Mouse (Mus musculus) midbrain, embryonic 11.5 days (tissue): Measurements from ENCODE around the gene Lingo3. TPM values are rescaled to one million over a fixed set of nuclear protein-coding genes. Genes with fewer than 3 reads are reported as not detected.

ENCODE experiments used
- ATAC-seq: fragments of 200-750 bp; cut with Nextera tagmentation; 2 replicates; pipeline ENCODE4 v1.8.0; 2017; ENCODE audit warnings: moderate TSS enrichment, moderate library complexity; ENCODE audit not compliant: low FRiP score
- DNase-seq: peaks from one replicate; pipeline ENCODE4 v3.0.0; 2015; ENCODE audit warnings: low spot score; ENCODE audit errors: missing footprints
- H3K27ac ChIP-seq: fragments of 300-500 bp; sonication (generic); 2 replicates; pipeline ENCODE4 v1.5.1; 2014; ENCODE audit warnings: low read depth, low read length
- H3K27me3 ChIP-seq: fragments of 300-500 bp; sonication (generic); 2 replicates; pipeline ENCODE4 v1.6.1; 2014; ENCODE audit warnings: mild to moderate bottlenecking, low read length, moderate library complexity, mixed read lengths; ENCODE audit not compliant: control insufficient read depth, insufficient read depth
- H3K36me3 ChIP-seq: fragments of 300-500 bp; sonication (generic); 2 replicates; pipeline ENCODE4 v1.6.1; 2014; ENCODE audit warnings: mild to moderate bottlenecking, low read length, moderate library complexity, mixed read lengths; ENCODE audit not compliant: control insufficient read depth, insufficient read depth
- H3K4me1 ChIP-seq: fragments of 300-500 bp; sonication (generic); 2 replicates; pipeline ENCODE4 v1.6.1; 2014; ENCODE audit warnings: low read length; ENCODE audit not compliant: control insufficient read depth, insufficient read depth
- H3K4me2 ChIP-seq: fragments of 300-500 bp; sonication (generic); 2 replicates; pipeline ENCODE4 v1.6.1; 2014; ENCODE audit warnings: mild to moderate bottlenecking, moderate library complexity
- H3K4me3 ChIP-seq: fragments of 300-500 bp; sonication (generic); 2 replicates; pipeline ENCODE4 v1.5.1; 2014; ENCODE audit warnings: low read depth, low read length
- H3K9ac ChIP-seq: fragments of 300-500 bp; sonication (generic); 2 replicates; pipeline ENCODE4 v1.6.1; 2014; ENCODE audit warnings: low read length
- H3K9me3 ChIP-seq: fragments of 300-500 bp; sonication (generic); 2 replicates; pipeline ENCODE4 v1.6.1; 2016; ENCODE audit warnings: low read length; ENCODE audit not compliant: control insufficient read depth
- WGBS: fragments of 180-500 bp; shearing (Covaris S2); extraction: QIAGEN DNeasy Blood & Tissue Kit; methylation state at CpG from one replicate; pipeline ENCODE4 v1.1.7; 2014; 5-methylcytosine and 5-hydroxymethylcytosine counted together
- polyA plus RNA-seq: library from polyadenylated mRNA; unstranded; fragments of >200 nt; fragmentation: Nextera tagmentation; extraction: Ambion mirVana; gene quantifications from 2 replicates; pipeline ENCODE4 v1.2.1, GENCODE M21; 2014

Lingo3 gene
- polyA plus RNA-seq, 1 experiment from 2014 or later, result 0.55 TPM

DNA sequence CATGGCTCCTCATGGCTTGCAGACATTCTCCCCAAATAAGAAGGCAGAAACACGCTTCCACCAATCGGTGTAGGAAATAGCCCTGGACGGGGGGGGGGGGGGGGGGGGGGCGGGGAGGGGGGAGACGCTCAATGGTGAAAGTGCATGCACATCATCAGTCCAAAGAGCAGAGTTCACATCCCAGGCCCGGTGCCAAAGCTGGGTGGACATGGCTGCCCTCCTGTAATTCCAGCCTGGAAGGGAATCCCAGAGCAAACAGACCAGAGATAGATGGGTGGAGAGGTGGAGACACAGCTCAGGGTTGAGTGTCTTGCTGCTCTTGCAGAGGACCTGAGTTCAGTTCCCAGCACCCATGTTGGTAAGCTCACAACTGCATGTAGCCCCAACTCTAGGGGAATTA, 27.2 kb upstream of the Lingo3 start:
- Histone ChIP-seq H3K27ac (no peak overlapping the region), H3K36me3 (0 out of 2 replicates have a peak, but pooled peaks cover 4% of the 10 kb centered on the region), H3K9ac (no peak overlapping the region), H3K4me3 (no peak overlapping the region), H3K4me2 (no peak overlapping the region), H3K9me3 (no peaks in the 10 kb centered on the region), H3K4me1 (no peaks in the 10 kb centered on the region), H3K27me3 (no peaks in the 10 kb centered on the region)
- ATAC-seq, result no peak
- WGBS, result 72% methylated on average over 4 of the region's 6 CpGs
- DNase-seq, result no peak

DNA sequence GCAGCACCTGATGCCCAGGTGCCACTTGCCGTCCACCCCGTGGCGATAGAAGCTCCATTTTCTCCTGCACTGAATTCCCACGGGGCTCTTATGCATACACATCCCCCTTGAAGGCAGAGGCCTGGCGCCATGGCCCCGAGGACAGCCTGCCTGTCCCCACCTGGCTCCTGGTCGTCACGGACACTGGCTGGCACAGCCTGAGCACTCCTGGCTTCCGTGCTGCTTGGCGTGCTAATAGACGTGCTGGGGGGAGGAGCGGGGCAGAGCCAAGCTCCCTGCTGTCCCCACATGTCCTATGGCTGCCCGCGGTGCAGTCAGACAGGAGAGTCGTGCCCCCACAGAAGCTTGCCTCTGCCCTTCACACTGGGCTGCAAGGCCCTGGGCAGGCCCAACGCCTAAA, 20.6 kb upstream of the Lingo3 start:
- H3K27me3 ChIP-seq, result no peaks in the 10 kb centered on the region
- no peak overlapping the region for H3K27ac ChIP-seq
- no peaks in the 10 kb centered on the region for H3K9me3 ChIP-seq
- ATAC-seq (no peak), DNase-seq (no peak)
- WGBS, result 93% methylated on average over 16 of the region's 16 CpGs
- H3K4me1 ChIP-seq, result no peaks in the 10 kb centered on the region
- H3K9ac ChIP-seq, result no peak overlapping the region
- no peak overlapping the region for H3K4me3 ChIP-seq
- H3K4me2 ChIP-seq, result no peak overlapping the region
- H3K36me3 ChIP-seq, result 0 out of 2 replicates have a peak, but pooled peaks cover 5% of the 10 kb centered on the region

DNA sequence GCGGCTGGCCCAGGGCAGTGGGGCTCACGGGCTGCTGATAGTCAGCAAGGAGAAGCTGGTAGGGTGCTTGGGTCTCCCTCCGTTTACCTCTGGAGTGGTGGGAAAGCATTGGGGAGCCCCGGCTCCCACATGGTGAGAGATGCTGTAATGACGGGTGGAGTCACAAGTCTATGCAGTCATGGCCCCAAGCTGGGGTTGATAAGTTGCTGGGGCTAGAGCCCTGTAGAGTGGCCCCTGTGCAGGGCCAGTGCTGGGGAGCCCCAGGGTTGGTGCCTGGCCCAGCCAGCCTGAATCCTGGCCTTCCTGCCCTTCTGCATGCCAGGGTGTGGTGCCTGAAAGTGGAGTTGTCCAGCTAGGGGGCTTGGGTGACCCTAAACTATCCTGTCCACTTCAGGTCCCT, 18.5 kb upstream of the Lingo3 start:
- ATAC-seq (no peak), DNase-seq (no peak)
- no peak overlapping the region for H3K4me2 ChIP-seq
- no peak overlapping the region for H3K4me3 ChIP-seq
- no peaks in the 10 kb centered on the region for H3K9me3 ChIP-seq
- H3K27ac ChIP-seq, result no peak overlapping the region
- no peak overlapping the region for H3K9ac ChIP-seq
- H3K4me1 ChIP-seq, result peaks cover 4% of the 10 kb centered on the region; the same call in 1 of the 2 replicates
- no peaks in the 10 kb centered on the region for H3K27me3 ChIP-seq
- 90% methylated on average over 5 of the region's 5 CpGs for WGBS
- 0 out of 2 replicates have a peak, but pooled peaks cover 2% of the 10 kb centered on the region for H3K36me3 ChIP-seq

DNA sequence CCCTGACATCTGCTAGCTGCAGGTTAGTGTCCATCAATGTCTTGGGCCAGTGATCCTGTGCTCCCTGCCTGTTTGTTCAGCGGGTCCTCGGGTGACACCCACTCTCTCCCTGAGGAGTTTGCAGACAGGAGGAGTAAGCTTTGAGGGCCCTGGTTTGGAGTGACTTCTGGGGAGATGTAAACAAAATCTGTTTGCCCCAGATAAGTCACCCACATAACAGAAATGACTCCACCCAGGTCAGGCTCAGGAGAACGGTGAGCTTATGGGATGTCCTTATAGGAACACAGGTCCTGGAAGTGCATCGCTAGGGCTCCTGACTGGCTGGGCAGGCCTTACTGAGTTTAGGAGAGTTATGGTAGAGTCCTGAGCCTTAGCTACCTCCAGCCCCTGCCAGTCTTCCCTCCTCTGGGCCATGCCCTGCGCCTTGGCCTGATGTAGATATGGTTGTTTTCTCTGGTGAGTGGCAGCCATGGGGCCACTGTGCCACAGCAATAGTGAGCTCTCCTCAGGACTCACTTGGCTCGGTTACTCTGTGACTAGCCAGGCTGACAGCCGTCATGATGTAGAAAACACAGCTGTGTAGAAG, 14.6 kb upstream of the Lingo3 start:
- Histone ChIP-seq H3K4me1 (peaks cover 19% of the 10 kb centered on the region), H3K4me3 (no peak overlapping the region), H3K27ac (no peak overlapping the region), H3K27me3 (no peaks in the 10 kb centered on the region), H3K36me3 (0 out of 2 replicates have a peak, but pooled peaks cover 2% of the 10 kb centered on the region), H3K4me2 (no peak overlapping the region), H3K9me3 (no peaks in the 10 kb centered on the region), H3K9ac (no peak overlapping the region)
- ATAC-seq (no peak), DNase-seq (no peak)
- 83% methylated on average over 7 of the region's 7 CpGs for WGBS

DNA sequence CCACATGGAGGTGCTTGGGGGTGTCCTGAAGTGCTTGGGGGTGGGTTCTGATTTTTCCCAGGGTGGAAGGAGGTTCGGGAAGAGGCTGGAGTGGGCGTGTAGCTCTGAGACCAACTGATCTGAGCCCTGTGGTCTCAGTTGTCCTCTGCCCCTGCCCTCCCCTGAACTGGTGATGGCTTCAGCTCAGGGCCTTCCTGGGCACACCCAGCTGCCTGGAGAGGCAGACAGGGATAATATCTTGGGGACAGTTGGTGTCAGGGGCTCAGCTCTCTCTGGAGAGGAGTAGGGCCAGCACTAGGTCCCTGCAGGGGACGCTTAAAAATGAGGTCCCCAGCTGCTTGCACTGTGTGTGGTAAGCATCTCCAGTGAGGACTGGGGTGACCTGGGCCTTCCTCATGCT, 14.0 kb upstream of the Lingo3 start:
- Histone ChIP-seq H3K9ac (peak overlapping the region; percentile 38), H3K27me3 (no peaks in the 10 kb centered on the region), H3K4me2 (0 out of 2 replicates have a peak overlapping the region, but pooled peaks have one; percentile 11), H3K9me3 (no peaks in the 10 kb centered on the region), H3K4me3 (no peak overlapping the region), H3K36me3 (peaks cover 3% of the 10 kb centered on the region), H3K4me1 (peaks cover 19% of the 10 kb centered on the region), H3K27ac (no peak overlapping the region)
- WGBS, result 61% methylated on average over 3 of the region's 3 CpGs
- no peak for ATAC-seq
- no peak for DNase-seq

DNA sequence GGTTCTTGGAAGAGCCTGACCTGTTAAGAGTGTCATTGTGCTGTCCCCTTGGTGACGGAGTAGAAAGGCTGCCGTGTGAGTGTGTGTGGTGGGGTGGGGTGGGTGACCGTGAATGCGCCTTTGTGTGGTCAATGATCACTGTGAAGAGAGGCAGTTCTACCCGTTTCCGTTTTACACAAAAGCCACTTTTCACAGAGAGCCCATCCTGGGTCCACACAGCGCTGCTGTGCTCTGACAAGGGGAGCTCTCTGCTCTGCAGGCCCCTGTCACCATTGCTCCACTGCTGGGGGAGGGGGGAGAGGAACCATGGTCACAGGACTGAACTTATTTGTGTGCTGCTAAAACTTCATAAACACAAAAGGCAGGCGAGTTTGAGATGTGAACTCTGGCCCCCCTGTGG, 13.5 kb upstream of the Lingo3 start:
- Histone ChIP-seq H3K27ac (no peak overlapping the region), H3K4me1 (peaks cover 19% of the 10 kb centered on the region), H3K4me2 (0 out of 2 replicates have a peak overlapping the region, but pooled peaks have one; percentile 11), H3K9ac (peak overlapping the region; percentile 38), H3K9me3 (no peaks in the 10 kb centered on the region), H3K27me3 (no peaks in the 10 kb centered on the region), H3K4me3 (no peak overlapping the region), H3K36me3 (peaks cover 5% of the 10 kb centered on the region)
- ATAC-seq (no peak), DNase-seq (no peak)
- 63% methylated on average over 8 of the region's 8 CpGs for WGBS

DNA sequence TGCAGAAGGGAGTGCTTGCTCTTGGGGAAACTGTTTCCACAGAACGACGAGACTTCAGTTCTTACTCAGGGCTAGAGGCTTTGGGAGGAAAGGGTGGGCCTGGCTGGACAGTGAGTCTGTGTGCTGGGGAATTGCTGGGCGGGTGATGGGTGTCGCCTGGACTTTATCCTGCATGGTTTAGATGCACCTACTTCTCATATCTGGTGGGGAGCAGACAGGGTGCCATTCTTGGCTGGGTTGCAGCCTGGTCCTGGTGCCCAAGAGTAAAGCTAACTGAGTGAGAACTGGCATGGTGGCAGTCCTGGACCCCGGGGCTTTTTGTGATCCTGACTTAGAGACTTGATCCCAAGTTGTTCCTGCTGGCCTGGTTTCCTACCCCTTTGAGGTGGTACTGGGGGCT, 13.1 kb upstream of the Lingo3 start:
- Histone ChIP-seq H3K9me3 (no peaks in the 10 kb centered on the region), H3K27ac (no peak overlapping the region), H3K4me3 (no peak overlapping the region), H3K36me3 (peaks cover 7% of the 10 kb centered on the region), H3K27me3 (no peaks in the 10 kb centered on the region), H3K4me1 (peaks cover 19% of the 10 kb centered on the region), H3K9ac (no peak overlapping the region), H3K4me2 (0 out of 2 replicates have a peak overlapping the region, but pooled peaks have one; percentile 11)
- DNase-seq (no peak), ATAC-seq (no peak)
- WGBS, result 87% methylated on average over 5 of the region's 5 CpGs

DNA sequence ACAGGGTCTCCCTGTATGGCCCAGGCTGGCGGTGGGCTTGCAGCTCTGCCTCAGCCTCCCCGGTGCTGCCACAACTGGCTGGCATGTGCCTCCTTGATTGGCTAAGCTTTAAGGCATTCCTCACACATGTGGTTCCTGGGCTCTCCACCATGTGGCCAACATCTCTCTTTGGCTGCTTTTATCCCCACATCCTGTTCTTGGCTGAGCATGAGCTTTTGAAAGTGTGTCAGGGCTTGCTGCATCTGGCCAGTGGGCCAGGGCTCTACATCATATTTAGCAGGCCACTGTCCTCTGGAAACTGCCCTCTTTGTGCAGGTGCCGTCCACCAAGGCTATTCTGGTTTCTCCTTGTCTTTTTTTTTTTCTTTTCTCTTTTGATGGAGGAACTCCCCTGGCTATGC, 12.4 kb upstream of the Lingo3 start:
- peaks cover 7% of the 10 kb centered on the region for H3K36me3 ChIP-seq

DNA sequence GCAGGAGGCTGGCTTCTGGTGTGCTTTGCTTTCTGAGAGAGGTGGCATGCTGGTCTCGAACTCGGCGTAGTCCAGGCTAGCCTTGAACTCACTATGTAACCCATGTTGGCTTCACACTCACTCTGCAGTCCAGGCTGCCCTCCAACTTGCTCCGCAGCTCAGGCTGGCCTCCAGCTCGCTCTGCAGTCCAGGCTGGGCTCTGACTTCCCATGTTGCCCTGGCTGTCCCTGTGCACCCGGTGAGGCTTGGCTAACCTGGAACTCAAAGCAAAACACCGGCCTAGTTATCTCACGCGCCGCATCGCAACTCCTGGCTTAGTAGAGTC, 11.9 kb upstream of the Lingo3 start:
- Histone ChIP-seq H3K4me3 (peak overlapping the region; percentile 91), H3K9ac (peak overlapping the region; percentile 86), H3K9me3 (no peaks in the 10 kb centered on the region), H3K4me2 (peak overlapping the region; percentile 97), H3K27ac (no peak overlapping the region), H3K4me1 (peaks cover 19% of the 10 kb centered on the region), H3K36me3 (peaks cover 7% of the 10 kb centered on the region), H3K27me3 (no peaks in the 10 kb centered on the region)
- DNase-seq (peak; percentile 87), ATAC-seq (no peak)
- WGBS, result 25% methylated on average over 11 of the region's 11 CpGs

More for the DNA sequence above, 12.4 kb upstream of the Lingo3 start:
- H3K27ac ChIP-seq, result no peak overlapping the region
- 0 out of 2 replicates have a peak overlapping the region, but pooled peaks have one; percentile 11 for H3K4me2 ChIP-seq
- no peaks in the 10 kb centered on the region for H3K27me3 ChIP-seq
- H3K9me3 ChIP-seq, result no peaks in the 10 kb centered on the region
- H3K4me1 ChIP-seq, result peaks cover 19% of the 10 kb centered on the region
- no peak overlapping the region for H3K9ac ChIP-seq
- 68% methylated on average over 3 of the region's 3 CpGs for WGBS
- H3K4me3 ChIP-seq, result no peak overlapping the region
- ATAC-seq, result no peak
- no peak for DNase-seq
